Mouse (Mus musculus) lung, embryonic 16.5 days (tissue): ENCODE measurements at regions not wholly inside any gene's neighbourhood (a gene's known extent, or its start where the extent isn't known, plus 50 kb on each side); places are given as distances from the start of the nearest gene placed in this dataset.
A peak's percentile ranks its signal among the peaks of the same experiment; 100 is the strongest.

Source experiments
- ATAC-seq: fragments of 200-750 bp; cut with Nextera tagmentation; 2 replicates; pipeline ENCODE4 v1.8.0; 2017; ENCODE audit warnings: low read depth, mild to moderate bottlenecking, moderate library complexity
- H3K27ac ChIP-seq: fragments of 300-500 bp; sonication (generic); 2 replicates; pipeline ENCODE4 v1.5.1; 2014; ENCODE audit warnings: mild to moderate bottlenecking, control low read depth, low read length
- H3K27me3 ChIP-seq: fragments of 300-500 bp; sonication (generic); 2 replicates; pipeline ENCODE4 v1.6.1; 2014; ENCODE audit warnings: low read depth, low read length, mixed read lengths; ENCODE audit not compliant: control insufficient read depth, insufficient read depth
- H3K36me3 ChIP-seq: fragments of 300-500 bp; sonication (generic); 2 replicates; pipeline ENCODE4 v1.6.1; 2014; ENCODE audit warnings: low read length; ENCODE audit not compliant: control insufficient read depth, insufficient read depth
- H3K4me1 ChIP-seq: fragments of 300-500 bp; sonication (generic); replicated peaks from 2 replicates; pipeline ENCODE4 v1.6.1; 2014; ENCODE audit warnings: low read length, mixed read lengths; ENCODE audit not compliant: control insufficient read depth, insufficient read depth
- H3K4me2 ChIP-seq: fragments of 300-500 bp; sonication (generic); 2 replicates; pipeline ENCODE4 v1.6.1; 2014; ENCODE audit warnings: low read depth, low read length, control low read depth
- H3K4me3 ChIP-seq: fragments of 300-500 bp; sonication (generic); 2 replicates; pipeline ENCODE4 v1.5.1; 2014; ENCODE audit warnings: mild to moderate bottlenecking, low read length, control low read depth
- H3K9ac ChIP-seq: fragments of 300-500 bp; sonication (generic); 2 replicates; pipeline ENCODE4 v1.6.1; 2014; ENCODE audit warnings: low read length, control low read depth
- H3K9me3 ChIP-seq: fragments of 300-500 bp; sonication (generic); 2 replicates; pipeline ENCODE4 v1.6.1; 2016; ENCODE audit warnings: low read length; ENCODE audit not compliant: control insufficient read depth
- WGBS: fragments of 180-500 bp; shearing (Covaris S2); extraction: QIAGEN DNeasy Blood & Tissue Kit; methylation state at CpG from one replicate; pipeline ENCODE4 v1.1.7; 2014; 5-methylcytosine and 5-hydroxymethylcytosine counted together

- no peak overlapping the region for H3K9ac ChIP-seq
- H3K9me3 ChIP-seq = 0 out of 2 replicates have a peak, but pooled peaks cover 2% of the 10 kb centered on the region
- no peaks in the 10 kb centered on the region for H3K27me3 ChIP-seq
- no peak overlapping the region for H3K4me3 ChIP-seq
- no peak overlapping the region for H3K27ac ChIP-seq
- H3K36me3 ChIP-seq = no peaks in the 10 kb centered on the region
- 76% methylated on average over 9 of the region's 9 CpGs for WGBS
- ATAC-seq = no peak
- no peak overlapping the region for H3K4me2 ChIP-seq
- peaks cover 23% of the 10 kb centered on the region for H3K4me1 ChIP-seq
These were observed 129.7 kb upstream of the Irf2bp2 start for GRCm38 (mm10) chr8:126723259-126724122.

- Histone ChIP-seq H3K27ac (0 out of 2 replicates have a peak overlapping the region, but pooled peaks have one; percentile 1), H3K4me2 (no peak overlapping the region), H3K4me3 (no peak overlapping the region), H3K9ac (no peak overlapping the region), H3K36me3 (no peaks in the 10 kb centered on the region), H3K4me1 (peaks cover 18% of the 10 kb centered on the region), H3K9me3 (no peaks in the 10 kb centered on the region), H3K27me3 (no peaks in the 10 kb centered on the region)
- 46% methylated on average over 10 of the region's 10 CpGs for WGBS
- ATAC-seq = peak; percentile 44; the same call in 1 of the 2 replicates
These were observed 127.8 kb upstream of the Irf2bp2 start for GRCm38 (mm10) chr8:126721621-126722020.

GRCm38 (mm10) chr8:126720473-126721145 is 126.8 kb upstream of the Irf2bp2 start:
- peak; percentile 66 for ATAC-seq
- H3K27ac ChIP-seq = 0 out of 2 replicates have a peak overlapping the region, but pooled peaks have one; percentile 21
- WGBS = 70% methylated on average over 4 of the region's 4 CpGs

GRCm38 (mm10) chr8:126719748-126720147 is 126.0 kb upstream of the Irf2bp2 start:
- no peaks in the 10 kb centered on the region for H3K36me3 ChIP-seq
- 66% methylated on average over 2 of the region's 2 CpGs for WGBS
- no peak overlapping the region for H3K9ac ChIP-seq
- H3K4me2 ChIP-seq = no peak overlapping the region
- H3K9me3 ChIP-seq = no peaks in the 10 kb centered on the region
- ATAC-seq = no peak
- no peaks in the 10 kb centered on the region for H3K27me3 ChIP-seq
- H3K4me1 ChIP-seq = peaks cover 18% of the 10 kb centered on the region
- no peak overlapping the region for H3K4me3 ChIP-seq
- H3K27ac ChIP-seq = no peak overlapping the region

More at GRCm38 (mm10) chr8:126720473-126721145, 126.8 kb upstream of the Irf2bp2 start:
- no peak overlapping the region; the same call in 1 of the 2 replicates for H3K9ac ChIP-seq
- no peak overlapping the region for H3K4me3 ChIP-seq
- H3K9me3 ChIP-seq = no peaks in the 10 kb centered on the region
- no peaks in the 10 kb centered on the region for H3K27me3 ChIP-seq
- H3K36me3 ChIP-seq = no peaks in the 10 kb centered on the region
- H3K4me2 ChIP-seq = no peak overlapping the region
- H3K4me1 ChIP-seq = peaks cover 18% of the 10 kb centered on the region

- 71% methylated on average over 2 of the region's 2 CpGs for WGBS
- H3K36me3 ChIP-seq = no peaks in the 10 kb centered on the region
- no peak overlapping the region for H3K4me2 ChIP-seq
- no peaks in the 10 kb centered on the region for H3K27me3 ChIP-seq
- H3K4me1 ChIP-seq = peaks cover 18% of the 10 kb centered on the region
- H3K27ac ChIP-seq = no peak overlapping the region
- ATAC-seq = no peak
- H3K9me3 ChIP-seq = no peaks in the 10 kb centered on the region
- no peak overlapping the region for H3K4me3 ChIP-seq
- no peak overlapping the region for H3K9ac ChIP-seq
These were observed 123.9 kb upstream of the Irf2bp2 start for GRCm38 (mm10) chr8:126717652-126718155.

GRCm38 (mm10) chr8:126715666-126716065 is 121.9 kb upstream of the Irf2bp2 start:
- Histone ChIP-seq H3K36me3 (no peaks in the 10 kb centered on the region), H3K4me1 (peaks cover 3% of the 10 kb centered on the region), H3K27me3 (no peaks in the 10 kb centered on the region), H3K27ac (no peak overlapping the region), H3K9me3 (no peaks in the 10 kb centered on the region), H3K4me2 (no peak overlapping the region), H3K9ac (no peak overlapping the region), H3K4me3 (no peak overlapping the region)
- WGBS = 98% methylated on average over 1 of the region's 1 CpGs
- no peak for ATAC-seq

- Histone ChIP-seq H3K9ac (no peak overlapping the region), H3K27me3 (no peaks in the 10 kb centered on the region), H3K27ac (no peak overlapping the region), H3K4me2 (no peak overlapping the region), H3K36me3 (no peaks in the 10 kb centered on the region), H3K4me1 (no peaks in the 10 kb centered on the region; the same call in 1 of the 2 replicates), H3K9me3 (no peaks in the 10 kb centered on the region), H3K4me3 (no peak overlapping the region)
- no peak for ATAC-seq
- 58% methylated on average over 8 of the region's 8 CpGs for WGBS
These were observed 119.9 kb upstream of the Irf2bp2 start for GRCm38 (mm10) chr8:126713602-126714145.

GRCm38 (mm10) chr8:126713181-126713580 is 119.4 kb upstream of the Irf2bp2 start:
- H3K4me2 ChIP-seq = no peak overlapping the region
- H3K4me1 ChIP-seq = no peaks in the 10 kb centered on the region; the same call in 1 of the 2 replicates
- WGBS = 69% methylated on average over 4 of the region's 4 CpGs
- no peak overlapping the region for H3K9ac ChIP-seq
- H3K27me3 ChIP-seq = no peaks in the 10 kb centered on the region
- H3K36me3 ChIP-seq = no peaks in the 10 kb centered on the region
- H3K27ac ChIP-seq = no peak overlapping the region
- ATAC-seq = no peak
- H3K9me3 ChIP-seq = no peaks in the 10 kb centered on the region
- H3K4me3 ChIP-seq = no peak overlapping the region

- 60% methylated on average over 6 of the region's 6 CpGs for WGBS
- H3K27me3 ChIP-seq = no peaks in the 10 kb centered on the region
- peak; percentile 41; the same call in 1 of the 2 replicates for ATAC-seq
- H3K4me2 ChIP-seq = no peak overlapping the region
- no peak overlapping the region for H3K4me3 ChIP-seq
- H3K9ac ChIP-seq = no peak overlapping the region
- no peaks in the 10 kb centered on the region for H3K9me3 ChIP-seq
- H3K27ac ChIP-seq = no peak overlapping the region
- peaks cover 1% of the 10 kb centered on the region; the same call in 1 of the 2 replicates for H3K4me1 ChIP-seq
- H3K36me3 ChIP-seq = no peaks in the 10 kb centered on the region
These were observed 119.0 kb upstream of the Irf2bp2 start for GRCm38 (mm10) chr8:126712749-126713148.
